Mouse (Mus musculus) frontal cortex, postnatal 36 days (tissue): Measurements from ENCODE around the gene Sorl1.
A peak's percentile ranks its signal among the peaks of the same experiment; 100 is the strongest.

Source experiments
- DNase-seq, 2 experiments: peaks; one replicate each; pipeline ENCODE4 v3.0.0; 2022; ENCODE audit warnings: low spot score in 2 of 2

The Sorl1 gene

DNA sequence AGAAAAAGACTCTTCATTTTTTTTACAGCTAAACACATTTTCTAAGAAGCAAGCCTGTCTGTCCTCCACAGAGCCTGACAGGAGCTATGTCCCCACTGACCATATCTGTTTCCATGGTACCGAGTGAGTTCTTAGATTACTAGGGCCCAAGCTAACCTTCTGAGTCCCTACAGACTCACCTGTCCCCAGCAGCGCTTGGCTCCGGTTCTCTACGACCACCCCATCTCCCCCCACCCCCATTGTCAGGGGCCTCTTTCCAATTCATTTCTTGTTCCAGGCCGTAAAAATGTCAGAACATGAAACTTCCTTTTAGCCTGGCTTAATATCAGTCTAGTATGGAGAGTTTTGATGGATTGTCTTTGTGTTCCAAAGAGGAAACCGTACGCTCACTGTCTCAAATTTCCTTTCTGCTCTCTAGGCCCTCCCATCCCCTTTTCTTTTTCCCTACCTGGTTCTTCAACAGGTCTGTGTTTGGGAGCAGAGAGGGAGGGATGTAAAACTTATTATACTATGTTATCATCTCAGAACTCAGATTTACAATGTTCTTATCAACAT, 171.4 kb downstream of the Sorl1 start:
- no peak for DNase-seq

DNA sequence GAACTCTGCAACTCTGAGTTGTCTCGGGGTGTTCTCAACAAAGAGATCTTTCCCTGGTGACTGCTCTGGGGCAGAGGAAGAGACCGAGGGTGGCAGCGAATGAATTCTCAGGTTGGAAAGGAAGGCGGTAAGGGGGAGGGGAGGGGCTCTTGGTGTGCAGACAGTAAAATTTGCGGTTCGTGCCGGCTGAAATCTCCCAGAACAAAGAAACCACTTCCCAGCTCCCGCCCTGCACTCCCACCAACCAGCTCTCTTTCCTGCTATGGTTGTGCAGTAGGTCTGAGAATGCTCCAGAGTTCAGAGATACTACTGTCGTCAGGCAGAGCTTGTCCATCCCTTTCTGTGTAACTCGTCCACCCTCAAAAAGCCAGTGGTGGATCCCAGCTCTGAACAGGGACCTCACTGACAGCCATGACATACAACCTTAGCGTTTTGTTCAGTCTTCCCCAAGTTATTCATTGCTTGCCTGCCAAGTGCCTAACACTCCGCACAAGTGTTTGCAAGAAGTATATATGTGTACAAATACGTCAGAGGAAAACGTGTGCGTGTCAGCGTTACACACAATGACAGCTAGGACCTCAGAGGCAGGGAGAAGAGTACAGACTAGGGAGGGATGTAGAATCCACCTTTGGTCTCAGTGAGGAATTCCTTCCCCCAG, 172.5 kb downstream of the Sorl1 start:
- DNase-seq: no peak

DNA sequence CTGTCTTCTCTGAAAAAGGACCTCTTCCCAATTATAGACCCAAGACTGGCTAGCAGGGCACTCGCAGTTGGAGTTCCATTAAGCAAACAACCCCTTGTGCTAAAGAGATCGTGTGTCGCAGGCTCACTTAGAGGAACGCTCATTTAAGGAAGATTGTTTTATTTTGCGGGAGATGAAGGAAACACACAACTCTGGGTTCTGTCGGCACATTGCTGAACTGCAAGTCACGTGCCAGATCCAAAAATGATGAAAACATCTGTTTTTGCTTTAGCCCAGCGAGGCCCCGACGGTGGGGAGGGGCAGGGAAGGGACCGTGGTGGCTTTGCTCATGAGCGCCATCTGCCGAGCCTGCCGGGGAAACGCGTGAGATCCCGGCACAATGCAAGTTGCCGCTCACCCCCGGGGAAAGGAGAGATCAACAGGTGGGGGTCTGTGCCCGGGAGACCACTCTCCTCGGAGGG, 173.1 kb downstream of the Sorl1 start:
- peak; percentile 92 to 93 for DNase-seq

DNA sequence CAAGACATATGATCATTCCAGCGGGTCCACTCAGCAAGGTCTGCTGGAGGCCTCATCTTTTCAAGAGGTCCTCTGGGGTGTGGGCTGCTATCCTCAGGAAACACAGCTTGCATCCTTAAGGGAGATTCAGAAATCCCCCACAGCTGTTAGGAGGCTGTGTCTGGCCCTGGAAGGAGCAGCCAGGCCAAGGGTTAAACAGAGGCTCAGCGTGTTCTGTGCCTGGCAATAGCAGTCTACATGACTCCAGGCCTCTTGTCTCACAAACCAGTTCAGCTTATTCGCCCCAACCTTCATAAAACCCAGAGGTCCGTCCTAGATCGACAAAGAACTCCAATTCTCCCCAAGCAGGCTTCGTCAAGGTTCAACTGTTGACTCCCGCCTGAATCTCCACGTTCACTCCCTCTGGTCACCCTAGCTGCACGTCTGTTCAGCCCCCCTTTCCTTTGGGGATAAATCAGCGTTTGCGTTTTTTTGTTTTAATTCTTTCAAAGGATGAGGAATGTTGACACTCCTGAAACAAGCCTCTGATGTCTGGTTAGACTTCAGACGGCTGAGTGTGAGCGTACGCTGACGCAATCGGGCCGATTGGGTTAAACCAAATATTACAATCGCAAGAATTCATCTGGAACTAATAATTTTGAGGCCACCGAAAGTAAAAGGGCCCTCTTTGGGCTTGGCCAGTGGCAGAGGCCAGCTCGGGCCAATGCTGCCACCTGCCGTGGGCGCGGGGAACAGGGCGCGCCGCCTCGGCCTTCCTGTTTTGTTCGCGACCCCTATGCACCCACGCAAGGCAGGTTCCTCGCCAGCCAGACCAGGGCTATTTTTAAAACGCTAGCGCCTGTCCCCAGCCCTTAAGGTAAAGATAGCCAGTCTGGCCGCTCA, 173.7 kb downstream of the Sorl1 start:
- peak; percentile 80 to 91 for DNase-seq

DNA sequence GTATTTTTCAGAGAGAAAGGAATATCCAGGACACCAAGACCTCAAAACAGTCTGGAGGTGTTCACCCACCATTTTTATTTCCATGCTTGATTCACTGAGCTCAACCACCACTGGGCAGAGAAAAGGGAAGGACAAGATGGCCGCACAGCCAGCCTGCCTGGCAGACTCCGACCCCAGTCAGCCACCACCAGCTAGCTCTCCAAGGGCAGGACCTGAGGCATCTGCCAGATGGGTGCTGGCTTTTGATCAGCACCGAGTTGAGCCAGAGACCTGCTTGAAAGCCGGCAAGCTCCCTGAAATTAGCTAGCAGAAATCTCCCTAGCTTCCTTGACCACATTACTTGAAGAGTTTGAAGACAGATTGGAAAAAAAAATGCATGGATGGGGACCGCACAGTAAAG, 174.6 kb downstream of the Sorl1 start:
- DNase-seq: no peak

DNA sequence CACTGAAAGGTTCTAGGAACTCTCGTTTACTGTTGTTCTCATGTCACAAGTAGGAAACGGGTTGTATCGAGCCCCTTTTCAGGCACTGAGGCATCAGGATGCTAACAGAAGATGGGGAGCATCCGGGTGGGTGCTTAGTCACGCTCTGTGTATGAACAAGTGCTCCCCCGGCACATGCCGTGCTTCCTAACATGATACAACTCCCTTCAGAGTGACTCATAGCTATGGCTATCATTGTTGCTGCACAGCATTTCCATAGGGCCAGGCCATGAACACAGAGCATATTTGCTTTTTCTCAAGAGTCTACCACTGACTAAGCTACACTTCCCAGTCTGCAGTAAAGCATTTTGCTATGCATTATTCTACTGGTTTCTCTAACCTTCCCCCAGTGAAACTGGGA, 179.1 kb downstream of the Sorl1 start:
- DNase-seq: no peak

DNA sequence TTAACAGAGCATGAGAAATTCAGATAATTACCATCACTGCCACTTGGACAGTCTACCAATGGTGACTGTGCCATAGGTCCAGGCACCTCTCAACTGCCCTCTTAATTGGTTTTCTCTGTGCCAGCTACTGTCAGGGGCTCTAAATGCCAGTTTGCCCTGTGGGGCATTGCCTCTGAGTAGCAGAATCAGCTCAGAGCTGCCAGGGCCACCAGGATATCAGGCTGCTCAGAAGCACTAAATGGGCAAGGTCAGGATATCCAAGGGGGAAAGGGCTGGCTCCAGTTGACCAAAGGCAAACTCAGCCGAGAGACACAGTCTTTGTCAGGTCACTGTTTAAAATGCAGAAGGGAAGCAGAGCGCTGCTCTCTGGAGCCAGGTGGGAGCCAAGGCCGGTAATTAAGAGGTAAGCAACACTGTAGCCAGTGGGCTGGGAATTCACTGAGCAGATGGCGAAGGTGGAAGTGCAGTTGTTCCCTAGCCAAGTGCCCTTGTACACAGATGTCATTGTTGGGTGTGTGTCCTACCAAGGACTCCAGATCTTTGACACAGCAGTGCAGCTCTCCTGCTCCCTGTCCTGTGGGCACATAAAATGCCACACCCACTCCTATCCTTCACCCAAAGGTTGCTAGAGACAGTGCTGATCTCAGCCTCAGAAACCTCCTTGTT, 181.0 kb downstream of the Sorl1 start:
- no peak for DNase-seq

DNA sequence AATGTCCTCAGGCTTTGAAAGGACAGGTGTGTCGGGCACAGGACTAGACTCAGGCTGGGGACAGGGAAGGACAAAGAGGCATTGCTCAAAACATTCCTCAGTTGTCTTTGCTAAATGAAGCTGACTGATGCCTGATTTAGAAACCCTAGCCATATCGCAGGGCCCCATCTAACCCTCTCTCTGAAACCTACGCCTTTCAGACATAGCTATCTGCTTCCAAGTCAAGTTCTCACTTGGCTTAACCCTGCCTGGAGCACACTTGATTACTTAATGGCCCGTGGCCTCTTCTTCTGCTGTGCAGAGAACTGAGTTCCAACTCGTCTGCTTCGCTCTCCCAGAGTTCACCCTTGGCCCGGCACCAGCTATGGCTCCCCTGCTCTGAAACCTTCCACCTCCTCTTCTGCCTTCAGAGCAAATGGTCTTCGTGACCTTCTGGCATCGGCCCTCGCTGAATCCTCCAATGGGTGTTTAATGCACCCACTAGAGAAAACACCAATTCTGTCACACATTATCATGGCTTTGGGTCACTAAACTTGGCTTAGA, 183.7 kb downstream of the Sorl1 start:
- no peak for DNase-seq

DNA sequence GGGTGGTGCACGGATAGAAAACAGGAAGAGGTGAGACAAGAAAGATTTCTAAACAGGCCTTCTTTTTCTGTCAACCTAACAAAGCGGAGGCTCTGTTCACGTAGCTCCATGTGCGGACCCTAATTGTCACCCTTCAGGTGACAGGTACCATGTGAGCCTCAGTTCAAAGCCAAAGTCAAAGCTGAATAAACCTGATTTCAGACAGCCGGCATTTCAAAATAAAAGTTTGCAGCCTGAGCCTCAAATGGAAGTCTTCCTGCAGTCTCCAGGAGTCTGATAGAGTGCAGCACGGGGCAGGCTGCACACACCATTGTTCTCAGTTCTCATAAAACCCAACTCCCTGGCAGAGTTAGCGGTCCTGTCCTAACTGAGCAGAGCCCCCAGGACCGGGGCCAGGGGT, 185.6 kb downstream of the Sorl1 start:
- no peak for DNase-seq

DNA sequence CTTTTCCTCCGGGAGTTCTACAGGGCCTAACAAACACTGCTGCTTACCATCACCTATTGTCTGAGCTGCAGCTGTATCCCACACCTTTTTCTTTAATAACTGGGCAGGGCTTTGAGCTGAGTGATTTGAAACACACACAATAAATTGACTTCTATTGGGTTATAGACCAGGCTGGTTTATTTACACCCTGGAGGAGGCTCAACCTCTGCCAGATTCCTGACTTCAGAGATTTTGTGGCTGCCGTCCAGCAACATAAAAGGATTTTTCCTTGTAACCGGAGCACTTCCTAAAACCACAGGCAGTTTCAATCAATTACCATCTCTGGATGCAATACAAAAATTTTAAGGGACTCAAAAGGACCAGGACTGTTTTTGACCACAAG, 186.1 kb downstream of the Sorl1 start:
- no peak for DNase-seq

DNA sequence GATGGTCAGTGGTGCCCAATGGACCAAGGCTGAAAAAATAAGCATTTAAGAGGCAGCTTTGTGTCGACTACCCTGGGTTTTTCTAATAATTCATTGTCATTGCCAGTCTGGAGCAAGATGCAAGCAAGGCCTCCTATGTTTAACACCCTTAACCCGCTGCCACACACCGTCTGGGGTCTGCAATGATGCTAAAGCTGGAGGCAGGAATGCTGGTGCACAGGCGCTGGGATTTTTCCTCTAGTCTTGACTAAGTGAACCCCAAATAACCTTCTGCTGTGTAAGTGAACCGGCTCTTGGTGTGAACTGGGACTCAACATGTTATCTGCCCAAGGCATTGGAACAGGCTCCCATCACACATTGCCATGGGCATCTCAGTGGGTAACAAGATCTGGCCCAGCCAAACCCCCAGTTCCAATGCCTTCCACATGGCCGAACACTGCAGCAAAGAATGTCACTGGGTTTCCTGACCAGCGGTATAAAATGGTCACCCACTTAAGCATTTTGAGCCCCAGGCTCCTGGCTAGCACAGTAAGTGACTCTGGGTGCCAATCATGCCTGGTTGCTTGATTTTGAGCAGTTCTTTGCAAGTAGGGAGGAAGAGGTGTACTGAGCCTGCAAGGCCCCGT, 186.6 kb downstream of the Sorl1 start:
- no peak for DNase-seq

DNA sequence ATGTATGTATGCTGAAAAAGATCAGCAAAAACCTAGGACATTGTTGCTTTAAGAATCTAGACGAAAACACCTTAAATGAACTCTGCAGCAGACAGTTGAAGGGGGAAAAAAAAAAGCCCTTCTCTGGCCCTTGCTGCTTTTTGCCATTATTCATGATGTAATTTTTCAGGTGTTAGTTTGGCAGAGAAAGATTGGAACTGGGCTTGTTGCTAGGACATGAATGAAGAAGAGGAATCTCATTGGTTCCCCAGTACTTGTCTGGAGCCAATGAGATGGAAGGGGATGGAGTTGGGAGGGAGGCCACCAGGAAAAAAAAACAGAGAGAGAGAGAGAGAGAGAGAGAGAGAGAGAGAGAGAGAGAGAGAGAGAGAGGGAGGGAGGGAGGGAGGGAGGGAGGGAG, 187.5 kb downstream of the Sorl1 start:
- DNase-seq: no peak

DNA sequence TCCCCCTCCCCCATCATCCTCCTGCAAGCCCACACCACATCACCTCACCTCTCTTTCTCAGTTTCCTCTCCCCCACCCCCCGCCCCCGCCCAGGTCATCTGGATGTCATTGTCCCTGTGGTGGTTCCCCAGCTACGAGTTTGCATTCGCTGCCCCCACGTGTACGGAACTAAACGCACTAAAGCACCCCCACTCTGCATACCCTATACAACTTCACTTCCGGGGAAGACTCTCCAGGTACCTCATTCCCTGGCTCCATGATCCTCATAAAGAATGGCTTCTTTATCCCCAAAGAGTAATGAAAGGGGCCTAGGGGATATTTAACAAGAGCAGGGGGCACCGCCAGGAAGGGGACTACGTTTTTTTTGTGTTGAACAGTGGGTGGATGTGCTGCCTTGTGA, 188.1 kb downstream of the Sorl1 start:
- DNase-seq: no peak

DNA sequence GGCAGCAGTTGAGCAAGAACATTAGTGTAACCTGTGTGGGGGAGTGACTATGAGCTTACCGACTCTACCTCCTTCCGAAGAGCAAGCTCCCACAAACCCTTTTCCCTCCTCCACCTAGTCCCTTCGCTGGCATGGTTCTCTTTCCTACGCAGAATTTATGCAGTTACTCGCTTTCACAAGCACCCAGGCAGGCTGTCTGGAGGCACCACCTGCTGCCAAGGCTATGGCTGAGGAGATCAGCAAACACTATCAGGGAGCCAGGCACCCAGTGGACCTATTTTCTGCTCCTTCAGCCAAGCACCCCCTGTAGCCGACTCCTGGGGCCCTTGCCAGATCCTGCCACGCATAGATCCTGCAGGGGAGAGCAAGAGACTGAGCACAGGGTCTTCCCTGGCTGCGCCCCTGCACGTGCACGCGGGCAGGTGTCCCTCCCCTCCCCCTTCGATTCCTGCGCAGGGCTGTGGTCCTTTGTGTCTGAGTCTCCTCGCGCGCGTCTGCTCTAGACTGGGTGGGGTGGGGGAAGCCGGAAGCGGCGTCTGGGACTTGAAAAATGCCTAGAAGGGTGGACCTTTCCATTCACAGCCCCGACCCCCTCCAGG, 188.6 kb downstream of the Sorl1 start:
- peak; percentile 58 to 73 for DNase-seq

DNA sequence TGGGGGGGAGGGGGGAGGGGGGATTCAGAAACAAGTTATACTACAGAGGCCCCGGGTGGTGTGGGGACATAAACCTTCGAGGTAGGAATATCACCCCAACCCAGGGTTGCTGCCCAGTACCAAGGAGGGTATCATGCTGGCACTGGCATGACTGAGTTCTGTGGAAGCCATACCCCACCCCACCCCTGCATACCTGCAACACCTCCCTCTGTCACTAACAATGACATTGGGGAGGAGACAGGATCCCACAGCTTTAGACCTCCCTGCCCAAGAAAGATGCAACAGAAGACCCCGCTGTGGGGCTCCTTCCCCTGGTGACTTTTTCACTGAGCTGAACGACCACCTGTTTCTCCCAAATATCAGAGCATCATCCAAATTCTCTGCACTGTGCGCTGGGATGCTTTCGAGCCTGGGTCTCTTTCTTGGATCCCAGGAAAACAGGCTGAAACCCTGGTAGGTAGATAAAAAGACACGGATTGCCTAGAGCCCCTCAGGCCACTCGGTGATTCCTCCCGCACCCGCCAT, 189.2 kb downstream of the Sorl1 start:
- DNase-seq: no peak

DNA sequence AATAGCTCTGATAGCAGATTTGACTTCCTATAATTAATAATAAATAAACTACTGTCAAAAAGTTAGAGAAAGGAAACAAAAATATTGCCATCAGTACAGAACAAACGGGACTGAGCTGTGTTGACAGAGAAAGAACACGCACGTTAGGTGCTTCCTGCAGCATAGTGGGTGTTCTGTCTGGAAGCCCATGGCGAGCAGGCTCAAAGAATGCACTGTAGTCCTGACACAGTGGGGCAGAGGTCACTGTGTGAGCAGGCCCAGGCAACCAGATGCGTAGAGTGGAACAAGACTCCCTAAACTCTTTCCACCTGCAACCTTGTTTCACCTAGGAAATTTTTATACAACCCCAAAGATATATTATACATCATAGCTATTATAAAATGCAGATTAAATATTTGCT, 194.1 kb downstream of the Sorl1 start:
- no peak for DNase-seq

DNA sequence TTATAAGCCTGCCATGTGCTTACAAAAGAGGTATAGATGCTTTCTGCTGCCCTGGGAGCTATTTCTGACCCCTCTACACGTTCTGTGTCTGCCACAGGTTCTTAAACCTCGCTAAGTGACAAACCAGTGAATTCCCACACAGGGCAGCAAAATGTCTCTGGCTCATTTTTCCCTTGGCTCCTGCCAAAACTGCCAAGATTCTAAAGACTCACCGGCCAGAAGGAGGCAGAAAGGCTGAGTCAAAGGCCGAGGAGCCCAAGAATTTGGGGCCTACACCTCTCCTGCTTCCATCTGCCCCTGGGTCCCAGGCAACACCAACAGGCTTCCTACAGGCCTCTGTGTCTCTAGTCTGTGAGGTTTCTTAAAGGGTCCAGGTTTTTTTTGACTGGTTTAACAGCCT, 198.4 kb downstream of the Sorl1 start:
- DNase-seq: no peak

DNA sequence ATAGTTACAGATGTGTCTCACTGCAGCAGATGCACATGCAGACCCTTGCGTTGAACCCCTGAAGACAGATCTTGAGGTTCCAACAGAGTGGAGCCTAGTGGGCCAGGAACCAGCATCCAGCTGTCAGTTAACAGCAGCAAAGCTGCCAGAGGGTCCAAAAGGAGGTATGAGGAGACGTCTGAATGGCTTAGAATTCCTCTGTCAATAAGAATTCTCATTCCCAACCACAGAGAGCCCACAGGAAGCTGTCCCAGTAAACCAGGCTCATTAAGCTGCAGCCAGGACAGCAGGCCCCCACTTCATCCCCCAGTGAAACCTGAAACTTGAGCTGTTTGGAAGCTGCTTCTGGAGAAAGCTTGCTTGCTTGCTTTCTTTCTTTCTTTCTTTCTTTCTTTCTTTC, 200.0 kb downstream of the Sorl1 start:
- no peak for DNase-seq

DNA sequence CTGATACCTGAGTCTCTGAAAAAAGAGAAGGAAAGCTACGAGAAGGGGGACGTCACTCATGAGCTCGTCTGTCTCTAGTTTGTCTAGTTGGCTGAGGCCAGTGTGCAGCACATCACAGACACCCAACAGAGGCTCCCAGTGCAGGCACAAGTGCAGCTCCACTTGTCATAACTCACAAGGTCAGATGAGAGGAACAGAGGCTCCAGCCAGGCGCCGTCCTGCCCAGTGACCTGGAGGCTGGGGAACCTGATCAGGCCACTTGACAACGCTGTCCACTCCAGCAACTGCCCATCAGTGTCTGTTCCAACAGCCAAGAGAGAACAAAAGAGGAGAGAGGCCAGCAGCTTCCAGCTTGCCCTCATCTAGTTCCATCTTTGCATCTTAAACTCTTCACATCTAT, 201.7 kb downstream of the Sorl1 start:
- DNase-seq: no peak

DNA sequence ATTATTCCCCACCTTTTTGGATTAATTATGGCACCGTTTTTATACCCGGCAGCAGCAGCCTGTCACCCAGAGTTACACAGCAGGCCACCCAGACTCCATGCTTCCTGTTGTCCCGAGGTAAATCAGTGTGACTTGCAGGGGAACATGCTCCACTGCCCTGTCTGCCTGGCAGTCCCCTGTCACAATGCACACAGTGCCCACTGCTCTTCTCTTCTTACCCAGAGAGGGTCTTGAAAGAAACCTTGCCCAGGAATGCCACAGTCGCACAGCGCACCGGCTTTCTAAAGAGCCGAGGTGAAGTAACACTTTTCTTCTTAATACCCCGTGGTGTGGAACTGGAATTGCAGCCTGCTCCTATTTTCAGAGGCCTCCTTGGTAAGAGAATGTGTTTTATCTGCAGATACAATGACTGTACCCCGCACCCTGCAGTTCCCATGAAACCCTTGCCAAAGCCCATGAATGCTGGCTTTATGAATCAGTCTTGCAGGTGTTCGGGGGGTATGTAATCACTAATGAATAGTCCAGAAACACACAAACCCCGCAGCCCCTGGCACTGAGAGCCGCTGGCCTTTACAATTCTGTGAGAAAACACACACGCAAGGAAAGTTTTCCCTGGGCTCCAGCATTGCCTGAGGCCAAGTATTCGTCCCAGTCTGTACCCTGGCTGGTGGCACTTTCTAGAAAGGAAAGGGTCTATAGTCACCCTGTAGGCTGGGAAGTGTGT, 205.3 kb downstream of the Sorl1 start:
- DNase-seq: peak in 1 of 2 experiments; percentile 10
